Mouse (Mus musculus): ENCODE data around the gene Snrpe. TPM values are rescaled to one million over a fixed set of nuclear protein-coding genes. Genes with fewer than 3 reads are reported as not detected.

Snrpe gene
- 10 to 100 TPM; 57.6 to 58.2 TPM for total RNA-seq (2021)

DNA sequence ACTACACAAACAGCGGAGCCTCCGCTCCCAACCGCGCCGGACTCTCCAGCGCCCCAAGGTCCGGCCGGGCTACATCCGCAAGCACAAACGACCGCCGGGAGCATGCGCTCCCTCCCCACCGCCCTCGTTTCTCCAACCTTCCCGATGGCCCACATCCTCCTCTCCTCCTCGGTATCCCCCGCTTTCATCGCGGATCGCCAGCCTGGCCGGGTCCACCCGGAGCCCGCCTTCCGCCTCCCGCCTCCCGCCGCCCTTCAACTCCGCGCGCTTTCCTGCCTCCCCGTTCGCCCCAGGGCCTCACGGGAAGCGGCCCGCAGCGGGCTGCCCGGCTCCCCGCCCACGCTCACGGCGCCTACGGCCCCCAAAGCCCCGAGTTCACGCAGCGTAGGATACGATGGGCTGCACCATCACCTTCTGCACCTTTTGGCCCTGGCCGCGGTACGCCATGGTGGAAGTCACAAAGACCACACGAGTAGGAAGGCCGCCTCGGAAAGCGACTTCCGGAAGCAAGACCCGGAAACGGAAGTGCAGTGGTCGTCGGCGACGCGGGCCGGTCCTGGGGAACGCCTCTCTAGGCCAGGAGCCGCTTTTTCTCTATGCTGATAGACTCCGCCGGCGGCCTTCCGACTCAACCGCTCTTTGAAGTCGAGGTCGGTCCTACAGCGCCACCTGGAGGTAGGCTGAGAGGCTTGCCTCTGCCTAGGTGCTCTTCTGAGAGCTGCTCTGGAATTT, at the start of gene Snrpe:
Snrpe (minus strand) TSS at position 521 of the 732 bp plus-strand sequence.
- intact Hi-C loops (cut with DNase I): loop anchor here (1.0 to 10.0 kb wide), 5 partner anchors 187 to 475 kb away; partner anchors contain the start of gene Ppp1r15b
- peak; percentile 93 to 94 for DNase-seq (ENCODE audit: low spot score in 2 of 2)

DNA sequence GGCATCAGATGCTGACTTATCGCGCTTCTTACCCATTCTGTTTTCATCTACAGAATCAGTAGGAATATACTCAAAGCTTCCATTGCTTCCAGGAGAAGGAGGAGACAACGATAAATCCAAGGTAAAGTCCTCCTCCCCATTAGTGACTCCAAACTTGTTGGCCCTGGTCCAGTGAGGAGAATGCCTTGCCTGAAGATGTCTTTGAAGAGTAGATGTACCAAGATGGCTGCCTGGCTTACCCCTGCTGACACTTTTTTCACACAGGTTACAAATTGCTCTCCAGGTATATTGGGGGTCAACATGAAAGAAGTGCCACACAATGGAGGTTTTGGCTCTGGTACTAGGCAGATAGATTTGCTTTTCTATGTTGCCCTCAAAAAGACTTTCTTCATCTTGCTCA, 48.8 kb upstream of the Snrpe start:
- no peak for DNase-seq (ENCODE audit: low spot score in 2 of 2)
- intact Hi-C loops (cut with DNase I): no loop called here

DNA sequence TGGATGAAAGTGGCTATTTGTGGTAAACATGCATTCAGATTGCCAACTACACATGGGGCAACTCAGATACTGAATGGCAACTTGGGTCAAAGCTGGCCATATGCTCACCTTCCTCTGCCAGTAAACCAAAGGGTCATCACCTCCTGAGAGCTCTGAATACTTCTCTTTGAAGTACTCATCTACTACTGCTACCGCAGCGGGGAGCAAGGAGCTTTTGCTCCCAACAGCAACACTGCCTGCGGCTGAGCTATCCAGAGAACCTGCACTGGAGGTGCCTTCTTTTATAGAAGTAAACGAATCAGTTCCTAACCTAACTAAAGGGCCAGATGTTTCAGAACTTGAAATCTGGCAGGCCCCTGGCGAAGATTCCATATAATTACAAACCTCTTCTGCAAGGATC, 46.7 kb upstream of the Snrpe start:
- no peak for DNase-seq (ENCODE audit: low spot score in 2 of 2)
- intact Hi-C loops (cut with DNase I): no loop called here

DNA sequence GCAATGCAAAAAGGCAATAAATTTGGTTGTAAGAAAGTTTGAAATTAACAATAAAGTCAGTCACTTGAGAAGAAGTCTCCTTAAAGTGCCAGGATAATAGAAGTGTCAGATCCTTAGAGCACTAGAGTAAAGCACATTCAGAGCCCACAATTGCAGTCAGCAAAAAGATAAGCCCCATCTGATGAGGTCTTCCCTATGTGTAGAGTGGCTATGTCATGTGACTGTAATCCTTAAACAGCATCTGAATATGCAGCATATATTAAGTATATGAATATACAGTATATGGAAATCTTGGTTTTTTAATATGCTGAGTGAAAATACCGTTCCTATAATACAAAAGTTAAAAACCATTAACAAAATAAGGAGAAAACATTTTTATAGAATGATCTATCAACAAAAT, 42.9 kb upstream of the Snrpe start:
- intact Hi-C loops (cut with DNase I): no loop called here
- no peak for DNase-seq (ENCODE audit: low spot score in 2 of 2)

DNA sequence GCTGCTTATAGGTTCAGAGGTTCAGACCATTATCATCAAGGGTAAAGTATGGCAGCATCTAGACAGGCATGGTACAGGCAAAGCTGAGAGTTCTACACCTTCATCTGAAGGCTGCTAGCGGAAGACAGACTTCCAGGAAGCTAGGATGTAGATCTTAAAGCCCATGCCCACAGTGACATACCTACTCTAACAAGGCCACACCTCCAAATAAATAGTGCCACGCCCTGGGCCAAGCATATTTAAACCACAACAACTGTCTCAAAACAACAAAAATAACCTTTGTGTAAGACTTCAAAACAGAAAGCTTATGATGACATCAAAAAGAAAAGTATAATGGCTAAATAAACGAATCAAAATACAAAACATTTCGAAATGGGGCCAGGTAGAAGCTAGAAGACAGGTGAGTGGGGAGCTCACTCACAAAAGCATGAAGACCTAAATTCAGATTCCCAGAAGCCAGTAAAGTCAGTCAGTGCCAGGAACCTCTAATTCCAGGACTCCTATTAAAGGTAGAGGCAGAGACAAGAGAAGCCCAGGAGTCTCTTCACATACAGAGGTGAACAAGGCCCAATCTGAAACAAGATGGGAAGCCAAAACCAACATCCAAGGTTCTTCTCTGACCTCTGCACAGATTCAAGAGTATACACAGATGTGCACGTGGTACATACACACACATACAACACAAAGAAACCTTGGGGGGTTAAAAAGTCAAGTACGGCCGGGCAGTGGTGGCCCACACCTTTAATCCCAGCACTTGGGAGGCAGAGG, 40.4 kb upstream of the Snrpe start:
- no peak for DNase-seq (ENCODE audit: low spot score in 2 of 2)
- intact Hi-C loops (cut with DNase I): no loop called here

DNA sequence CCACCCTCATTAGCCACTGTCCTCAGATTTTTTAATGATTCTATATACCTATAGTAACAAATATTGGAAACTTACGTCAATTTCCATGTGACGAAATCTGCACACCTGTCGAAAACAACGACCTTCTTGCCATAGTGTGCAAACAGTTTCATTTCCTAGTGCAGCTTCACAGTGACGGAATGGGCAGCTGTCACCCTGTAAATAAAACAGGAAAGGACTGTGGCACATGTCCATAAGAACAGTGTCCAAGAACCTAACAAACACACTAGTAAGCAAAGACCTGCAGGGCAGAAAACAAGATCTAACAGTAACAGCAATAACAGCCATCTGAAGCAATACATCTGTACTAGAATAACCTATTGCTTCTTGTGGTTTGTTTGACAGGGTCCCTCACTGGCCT, 35.6 kb upstream of the Snrpe start:
- DNase-seq (ENCODE audit: low spot score in 2 of 2): no peak
- intact Hi-C loops (cut with DNase I): no loop called here

DNA sequence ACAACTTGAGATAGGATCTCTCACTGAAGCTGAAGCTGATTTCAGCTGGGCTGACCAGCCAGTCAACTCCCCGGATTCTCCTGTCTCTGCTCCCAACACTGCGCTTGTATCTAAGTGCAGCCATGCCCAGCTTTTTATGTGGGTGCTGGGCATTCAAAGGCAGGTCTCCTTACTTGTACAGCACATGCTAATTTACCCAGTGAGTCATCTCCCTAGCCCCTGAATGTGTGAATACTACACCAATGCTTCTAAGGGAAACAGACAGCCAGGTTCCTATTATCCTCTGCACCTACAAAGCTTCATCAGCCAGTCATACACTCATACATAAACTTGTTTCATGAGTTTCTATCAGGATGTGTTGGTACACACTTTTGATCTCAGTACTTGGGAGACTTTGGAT, 31.1 kb upstream of the Snrpe start:
- intact Hi-C loops (cut with DNase I): no loop called here
- DNase-seq (ENCODE audit: low spot score in 2 of 2): no peak

DNA sequence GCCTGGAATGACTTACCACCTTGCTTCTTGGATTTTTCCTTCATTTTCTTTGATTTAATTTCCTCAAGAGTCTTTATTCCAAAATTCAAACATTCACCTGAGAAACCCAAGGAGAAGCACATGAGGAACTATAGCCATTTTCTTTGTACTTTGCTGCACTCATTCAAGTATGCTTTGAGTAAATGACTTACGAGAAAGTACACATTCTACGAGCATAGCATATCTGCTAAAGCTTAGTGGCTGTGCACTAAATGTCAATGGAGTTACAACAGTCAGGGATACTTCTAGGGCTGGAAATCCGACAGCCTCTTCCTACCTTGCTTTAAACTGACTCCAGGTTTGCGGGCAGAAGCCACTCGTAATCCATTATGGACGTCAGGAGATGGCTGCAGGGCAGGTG, 28.4 kb upstream of the Snrpe start:
- no peak for DNase-seq (ENCODE audit: low spot score in 2 of 2)
- intact Hi-C loops (cut with DNase I): loop anchor here (10.0 kb wide), 1 partner anchor 256 kb away; no protein-coding TSS in a partner anchor

DNA sequence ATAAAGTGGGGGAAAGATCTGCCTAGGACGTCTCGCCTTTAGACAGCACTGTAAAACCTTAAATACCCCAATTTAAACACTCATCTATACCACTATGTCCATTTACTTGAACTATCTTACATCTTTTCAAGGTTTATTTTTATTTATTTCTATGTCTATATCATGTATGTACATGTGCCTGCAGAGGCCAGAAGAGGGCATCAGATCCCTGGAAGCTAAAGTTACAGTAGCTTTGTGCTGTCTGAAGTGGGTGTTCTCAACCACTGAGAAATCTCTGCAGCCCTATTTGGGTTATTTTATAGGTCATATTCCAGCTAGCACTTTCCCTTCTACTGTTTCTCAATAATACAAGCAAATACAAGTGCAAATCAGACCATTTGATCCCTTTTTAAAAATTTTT, 22.1 kb upstream of the Snrpe start:
- intact Hi-C loops (cut with DNase I): loop anchor here (5.0 to 10.0 kb wide), 2 partner anchors 263 to 415 kb away; no protein-coding TSS in a partner anchor
- no peak for DNase-seq (ENCODE audit: low spot score in 2 of 2)

DNA sequence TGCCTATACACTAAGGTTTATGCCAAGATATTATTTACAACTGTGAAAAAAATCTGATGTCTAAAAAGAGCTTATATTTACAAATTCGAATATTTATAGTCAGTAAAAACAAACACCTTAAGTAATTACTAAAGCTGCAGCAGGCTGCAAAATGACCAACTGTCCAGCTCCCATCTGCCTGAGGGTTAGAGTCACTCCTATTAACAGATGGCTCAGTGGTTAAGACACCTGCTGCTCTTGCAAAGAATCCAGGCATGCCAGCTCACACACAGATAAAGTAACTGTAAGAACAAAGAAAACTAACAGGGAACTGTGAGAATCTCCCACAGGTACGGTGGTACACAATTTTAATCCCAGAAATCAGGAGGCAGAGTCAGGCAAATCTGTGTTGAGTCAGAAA, 15.0 kb upstream of the Snrpe start:
- intact Hi-C loops (cut with DNase I): no loop called here
- DNase-seq (ENCODE audit: low spot score in 2 of 2): no peak

DNA sequence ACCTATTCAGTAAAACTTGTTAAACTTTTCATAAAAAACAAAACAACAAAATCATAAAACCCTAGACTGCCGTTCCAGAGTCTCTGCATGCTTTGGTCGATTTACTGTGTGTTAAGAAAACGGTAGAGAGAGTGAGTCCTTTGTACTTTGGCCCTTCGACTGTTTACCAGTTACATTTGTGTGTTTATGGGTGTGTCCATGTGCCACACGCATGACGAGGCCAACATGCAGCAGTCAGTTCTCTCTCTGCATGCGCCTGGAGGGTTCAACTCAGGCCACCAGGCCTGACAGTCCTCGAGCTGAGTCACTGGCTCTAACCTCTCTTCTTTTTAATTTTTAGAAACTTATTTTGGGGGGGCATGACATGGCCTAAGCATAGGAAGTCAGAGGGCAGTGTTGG, 8.2 kb upstream of the Snrpe start:
- intact Hi-C loops (cut with DNase I): loop anchor here (10.0 kb wide), 1 partner anchor 484 kb away; the partner anchor contains the start of gene Ppp1r15b
- DNase-seq (ENCODE audit: low spot score in 2 of 2): no peak

DNA sequence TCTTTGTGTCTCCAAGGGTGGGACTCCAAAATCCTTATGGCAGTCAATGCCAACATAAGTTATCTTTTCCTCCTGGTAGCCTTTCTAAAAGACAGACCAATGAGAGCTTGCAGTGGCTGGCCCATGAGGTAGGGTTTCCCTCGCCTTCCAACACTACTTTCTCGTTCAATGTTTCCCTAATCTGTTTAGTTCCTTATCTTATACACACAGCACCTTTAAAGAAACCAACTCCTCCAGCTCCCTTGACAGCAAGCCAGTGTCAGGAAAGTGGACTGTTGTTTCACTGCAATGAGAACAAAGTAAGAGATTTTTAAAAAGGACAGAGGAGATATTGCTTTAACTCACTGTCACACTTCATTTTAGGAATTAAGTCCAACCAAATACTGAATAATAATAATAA, 7.8 kb upstream of the Snrpe start:
- DNase-seq (ENCODE audit: low spot score in 2 of 2): no peak
- intact Hi-C loops (cut with DNase I): loop anchor here (10.0 kb wide), 1 partner anchor 483 kb away; the partner anchor contains the start of gene Ppp1r15b

DNA sequence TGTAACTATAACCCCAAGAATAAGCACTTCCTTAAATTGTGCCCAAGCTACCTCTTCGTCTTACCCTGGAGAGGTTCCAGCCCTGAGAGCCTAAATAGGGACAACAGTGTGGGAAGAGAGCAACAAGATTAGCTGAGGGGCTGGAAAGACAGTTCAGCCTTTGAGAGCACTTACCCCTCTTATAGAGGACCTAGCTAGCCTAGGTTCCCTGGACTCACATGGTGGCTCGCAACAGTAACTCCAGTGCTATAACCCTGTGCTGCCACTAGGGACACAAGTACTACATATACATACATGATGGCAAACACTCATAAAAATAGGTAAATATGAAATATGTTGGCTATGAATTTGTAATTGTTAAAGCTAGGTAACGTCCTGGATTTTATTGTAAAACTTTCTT, 3.7 kb upstream of the Snrpe start:
- no peak for DNase-seq (ENCODE audit: low spot score in 2 of 2)
- intact Hi-C loops (cut with DNase I): loop anchor here (10.0 kb wide), 1 partner anchor 479 kb away; the partner anchor contains the start of gene Ppp1r15b

DNA sequence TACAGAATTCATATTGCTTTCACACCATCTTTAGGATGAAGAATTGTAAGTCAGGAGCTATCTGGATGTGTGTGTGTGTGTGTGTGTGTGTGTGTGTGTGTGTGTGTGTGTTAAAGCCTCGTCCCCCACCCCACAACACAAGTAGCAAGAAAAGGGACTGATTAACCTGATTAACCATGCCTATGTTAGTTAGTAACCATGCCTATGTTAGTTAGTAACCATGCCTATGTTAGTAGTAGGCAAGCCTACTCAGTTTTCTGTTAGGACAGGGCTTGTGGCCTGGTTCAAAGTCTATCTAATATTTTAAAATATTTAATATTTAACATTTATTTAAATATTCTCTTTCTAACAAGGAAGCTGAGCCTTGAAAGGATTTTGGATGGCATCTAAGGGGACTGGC, 1.3 kb upstream of the Snrpe start:
- no peak for DNase-seq (ENCODE audit: low spot score in 2 of 2)
- intact Hi-C loops (cut with DNase I): loop anchor here (2.0 to 10.0 kb wide), 2 partner anchors 299 to 477 kb away; partner anchors contain the start of gene Ppp1r15b

DNA sequence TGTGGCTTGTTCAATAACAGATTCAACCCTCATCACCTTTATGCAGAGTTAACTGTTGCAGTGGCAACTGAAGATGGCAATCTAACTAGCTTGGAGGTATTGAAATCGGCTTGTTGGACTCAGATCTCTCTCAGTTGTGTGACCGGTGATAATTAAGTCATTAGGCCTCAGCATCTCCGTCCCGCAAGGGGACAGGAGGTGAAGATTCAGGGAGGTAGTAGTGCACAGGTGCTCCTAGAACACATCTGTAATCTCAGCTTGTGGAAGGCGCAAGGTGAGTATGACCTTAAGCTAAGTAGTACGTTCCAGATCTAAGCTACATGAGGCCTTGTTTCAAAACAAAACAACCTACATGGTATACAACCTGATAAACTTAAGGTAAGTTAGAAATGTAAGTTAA, 510 bp upstream of the Snrpe start:
- intact Hi-C loops (cut with DNase I): loop anchor here (1.0 to 10.0 kb wide), 5 partner anchors 187 to 476 kb away; partner anchors contain the start of gene Ppp1r15b
- no peak for DNase-seq (ENCODE audit: low spot score in 2 of 2)

DNA sequence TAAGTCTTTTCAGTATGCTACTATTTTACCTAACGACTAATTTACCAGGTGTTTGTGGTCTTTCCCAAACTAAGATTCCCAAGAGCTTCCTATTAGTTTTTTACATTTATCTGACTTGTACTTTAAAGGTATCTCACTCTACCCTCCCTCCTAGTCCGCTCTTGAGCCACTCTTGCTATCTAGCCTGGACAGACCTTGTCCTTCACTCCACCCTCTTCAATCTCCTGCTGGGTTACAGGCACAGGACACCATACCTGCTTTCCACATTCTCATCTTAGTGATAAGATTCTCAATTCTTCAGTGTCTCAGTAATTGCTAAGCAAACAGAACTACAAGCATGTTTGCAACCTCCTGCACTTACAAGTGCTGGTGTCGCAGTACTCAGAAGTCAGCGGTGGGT, 6.9 kb downstream of the Snrpe start:
- DNase-seq (ENCODE audit: low spot score in 2 of 2): no peak
- intact Hi-C loops (cut with DNase I): no loop called here

DNA sequence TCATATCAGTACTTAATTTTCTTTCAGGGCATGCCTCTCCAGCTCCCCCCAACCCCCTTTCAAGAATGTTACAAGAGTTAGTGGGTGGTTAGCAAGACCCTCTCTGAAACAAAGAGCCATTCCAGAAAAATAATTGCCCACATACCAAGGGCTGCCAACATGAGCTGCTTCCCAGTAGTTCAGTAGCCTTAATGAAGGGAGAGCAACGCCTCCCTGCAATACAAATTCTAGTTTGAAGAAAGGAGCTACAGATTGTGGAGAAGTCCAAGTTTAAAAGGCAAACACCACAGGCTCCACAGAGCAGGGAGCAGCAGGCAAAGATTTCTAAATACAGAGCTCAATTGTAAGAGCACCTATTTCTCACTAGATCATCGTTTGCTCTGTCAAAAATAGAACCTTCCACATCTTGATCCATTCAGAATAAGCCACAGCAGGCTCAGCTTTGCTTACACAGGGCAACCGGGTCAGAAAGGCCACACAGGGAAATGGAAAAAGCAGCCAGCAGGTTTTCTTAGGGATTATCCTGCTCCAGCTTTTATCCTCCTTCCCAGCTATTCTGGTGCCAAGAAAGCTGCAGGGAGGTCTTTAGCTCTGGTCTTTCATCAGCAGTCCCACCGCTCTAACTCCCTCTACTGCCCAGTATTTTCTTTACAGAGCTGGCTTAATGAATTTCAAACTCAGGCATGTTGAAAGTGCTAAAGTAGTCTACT, 13.6 kb downstream of the Snrpe start:
- intact Hi-C loops (cut with DNase I): loop anchor here (10.0 kb wide), 1 partner anchor 422 kb away; no protein-coding TSS in a partner anchor
- DNase-seq (ENCODE audit: low spot score in 2 of 2): no peak

DNA sequence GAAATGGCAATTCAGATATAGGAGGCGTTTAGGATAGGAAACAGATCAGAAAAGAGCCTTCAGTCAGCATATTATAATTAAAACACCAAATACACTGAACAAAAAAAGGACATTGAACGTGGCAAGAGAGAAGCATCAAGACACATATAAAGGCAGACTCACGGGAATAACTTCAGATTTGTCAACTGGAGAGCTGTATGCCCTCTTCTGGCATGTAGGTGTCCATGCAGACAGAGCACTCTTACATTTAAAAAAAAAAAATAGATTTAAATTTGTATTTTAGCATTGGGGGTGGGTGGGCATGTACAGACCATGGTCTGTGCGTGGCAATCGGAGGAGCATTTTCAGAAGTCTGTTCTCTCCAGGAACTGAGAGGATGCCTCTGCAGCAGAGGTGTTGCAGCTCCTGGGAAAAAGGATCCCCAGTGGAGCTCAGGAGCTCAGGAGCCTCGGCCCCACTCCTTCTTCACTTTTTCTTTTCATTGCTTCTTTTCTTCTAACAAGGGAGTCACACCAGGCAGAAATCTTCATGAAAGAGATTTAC, 24.0 kb downstream of the Snrpe start:
- DNase-seq (ENCODE audit: low spot score in 2 of 2): no peak
- intact Hi-C loops (cut with DNase I): no loop called here

DNA sequence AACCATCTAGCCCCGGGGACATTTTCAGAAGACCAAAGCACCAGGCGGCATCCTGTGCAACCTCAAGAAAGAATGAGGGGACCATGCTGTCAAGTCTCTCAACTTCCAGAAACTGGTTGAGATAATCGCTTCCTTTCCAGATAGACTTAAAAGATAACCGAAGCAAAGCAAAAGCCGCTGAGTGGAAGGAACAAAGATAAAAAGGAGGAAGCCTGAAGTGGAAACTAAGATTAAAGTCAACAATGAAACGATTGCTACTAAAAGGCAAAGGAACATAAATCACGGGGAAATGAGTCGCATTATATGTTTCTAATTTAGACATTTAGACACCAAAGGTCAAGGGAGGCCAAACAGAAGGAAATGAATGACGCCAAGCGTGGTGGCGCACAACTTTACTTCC, 38.8 kb downstream of the Snrpe start:
- intact Hi-C loops (cut with DNase I): no loop called here
- DNase-seq (ENCODE audit: low spot score in 2 of 2): no peak
